Mouse (Mus musculus): ENCODE results near the gene Bicdl1. TPM values are rescaled to one million over a fixed set of nuclear protein-coding genes. Genes with fewer than 3 reads are reported as not detected.

The Bicdl1 gene
- polyA plus RNA-seq, 1 experiment from 2014 or later: 9.2 TPM

- Histone ChIP-seq H3K36me3 (ENCODE audit: control insufficient read depth, insufficient read depth) (no peaks in the 10 kb centered on the region), H3K27ac (ENCODE audit: low read length) (peak overlapping the region; percentile 73), H3K9ac (ENCODE audit: low read length) (peak overlapping the region; percentile 76), H3K9me3 (replicated peaks; ENCODE audit: control insufficient read depth, low read length) (no peaks in the 10 kb centered on the region), H3K4me2 (ENCODE audit: low read depth, low read length) (peak overlapping the region; percentile 73), H3K27me3 (ENCODE audit: control insufficient read depth, insufficient read depth, low read length) (no peaks in the 10 kb centered on the region), H3K4me3 (ENCODE audit: low read length) (peak overlapping the region; percentile 60), H3K4me1 (ENCODE audit: control insufficient read depth, insufficient read depth, low read length) (peaks cover 7% of the 10 kb centered on the region)
- 2% methylated on average over 35 of the region's 35 CpGs for WGBS
- ATAC-seq (replicated peaks; ENCODE audit: extremely low read depth, insufficient read depth, low FRiP score): peak; percentile 100
Measured at GRCm38 (mm10) chr5:115652681-115653575, 78.5 kb downstream of the Bicdl1 start.

DNA sequence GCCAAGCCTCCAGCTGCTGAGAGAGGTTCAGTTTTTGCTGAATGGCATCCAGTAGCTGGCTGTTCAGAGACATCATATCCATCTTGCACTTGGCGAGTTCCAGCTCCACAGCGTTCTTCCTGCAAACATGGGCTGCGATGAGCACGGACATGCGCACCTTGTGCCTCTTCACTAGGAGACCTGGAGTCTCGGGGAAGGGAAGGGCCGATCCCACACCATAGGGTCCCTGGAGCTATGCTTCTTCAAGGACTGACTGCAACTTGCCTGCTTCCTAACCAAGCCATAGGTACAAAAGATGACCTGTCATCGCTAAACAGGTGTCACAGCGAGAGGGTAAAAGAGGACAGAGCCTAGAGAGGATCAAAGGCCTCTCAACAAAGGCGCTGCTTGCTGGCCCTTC is 79.6 kb downstream of the Bicdl1 start:
- H3K27me3 ChIP-seq (ENCODE audit: control insufficient read depth, insufficient read depth, low read length): no peaks in the 10 kb centered on the region
- no peak for ATAC-seq (replicated peaks; ENCODE audit: extremely low read depth, insufficient read depth, low FRiP score)
- H3K27ac ChIP-seq (ENCODE audit: low read length): no peak overlapping the region
- no peak overlapping the region for H3K4me3 ChIP-seq (ENCODE audit: low read length)
- peaks cover 7% of the 10 kb centered on the region for H3K4me1 ChIP-seq (ENCODE audit: control insufficient read depth, insufficient read depth, low read length)
- 81% methylated on average over 10 of the region's 10 CpGs for WGBS
- H3K9ac ChIP-seq (ENCODE audit: low read length): peak overlapping the region; percentile 76; the same call in 1 of the 2 replicates
- no peaks in the 10 kb centered on the region for H3K9me3 ChIP-seq (replicated peaks; ENCODE audit: control insufficient read depth, low read length)
- H3K36me3 ChIP-seq (ENCODE audit: control insufficient read depth, insufficient read depth): peaks cover 3% of the 10 kb centered on the region; the same call in 1 of the 2 replicates
- H3K4me2 ChIP-seq (ENCODE audit: low read depth, low read length): peak overlapping the region; percentile 73; the same call in 1 of the 2 replicates

DNA sequence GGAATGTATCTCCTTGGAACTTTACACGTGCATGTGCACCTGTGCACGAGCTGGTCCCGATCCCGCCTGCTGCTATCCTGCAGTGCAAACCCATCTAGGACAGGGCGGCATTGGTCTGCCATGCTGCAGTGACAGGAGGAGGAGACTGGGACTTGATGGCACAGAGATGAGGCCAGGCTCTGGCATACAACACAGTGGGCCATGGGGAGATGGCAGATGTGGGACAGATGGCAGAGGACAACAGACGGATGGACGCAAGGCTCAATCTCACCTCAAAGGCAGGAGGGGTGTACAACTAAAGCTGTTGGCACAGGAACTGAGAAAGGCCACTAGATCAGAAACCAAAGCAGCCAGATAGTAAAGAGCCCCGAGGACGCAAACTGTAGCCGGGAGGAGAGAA is 80.5 kb downstream of the Bicdl1 start:
- no peak for ATAC-seq (replicated peaks; ENCODE audit: extremely low read depth, insufficient read depth, low FRiP score)
- WGBS: 87% methylated on average over 10 of the region's 10 CpGs
- Histone ChIP-seq H3K9ac (ENCODE audit: low read length) (no peak overlapping the region), H3K4me3 (ENCODE audit: low read length) (no peak overlapping the region), H3K4me2 (ENCODE audit: low read depth, low read length) (no peak overlapping the region), H3K4me1 (ENCODE audit: control insufficient read depth, insufficient read depth, low read length) (peaks cover 7% of the 10 kb centered on the region), H3K36me3 (ENCODE audit: control insufficient read depth, insufficient read depth) (peaks cover 12% of the 10 kb centered on the region), H3K27me3 (ENCODE audit: control insufficient read depth, insufficient read depth, low read length) (no peaks in the 10 kb centered on the region), H3K9me3 (replicated peaks; ENCODE audit: control insufficient read depth, low read length) (no peaks in the 10 kb centered on the region), H3K27ac (ENCODE audit: low read length) (no peak overlapping the region)

DNA sequence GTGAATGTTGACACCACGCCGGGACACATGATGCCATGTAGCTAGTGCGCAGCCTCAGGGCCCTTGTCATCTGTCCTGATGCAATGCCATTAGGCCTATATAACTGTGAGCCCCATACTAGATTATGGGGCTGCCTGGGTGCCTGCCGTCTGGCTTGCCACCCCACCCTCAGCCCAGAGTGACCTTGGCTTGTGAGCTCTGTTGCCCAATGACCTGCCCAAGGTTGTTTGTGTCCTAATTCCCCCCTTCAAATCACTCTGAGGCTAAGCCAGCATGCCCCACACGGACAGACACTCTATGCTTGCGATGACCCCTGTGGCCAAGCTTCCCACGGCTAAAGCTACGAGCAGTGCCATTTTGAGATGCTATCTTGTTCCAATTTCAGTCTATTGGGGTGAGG is 81.7 kb downstream of the Bicdl1 start:
- ATAC-seq (replicated peaks; ENCODE audit: extremely low read depth, insufficient read depth, low FRiP score): no peak
- Histone ChIP-seq H3K4me3 (ENCODE audit: low read length) (no peak overlapping the region), H3K27me3 (ENCODE audit: control insufficient read depth, insufficient read depth, low read length) (no peaks in the 10 kb centered on the region), H3K9me3 (replicated peaks; ENCODE audit: control insufficient read depth, low read length) (no peaks in the 10 kb centered on the region), H3K9ac (ENCODE audit: low read length) (no peak overlapping the region), H3K27ac (ENCODE audit: low read length) (no peak overlapping the region), H3K36me3 (ENCODE audit: control insufficient read depth, insufficient read depth) (peaks cover 21% of the 10 kb centered on the region), H3K4me2 (ENCODE audit: low read depth, low read length) (no peak overlapping the region), H3K4me1 (ENCODE audit: control insufficient read depth, insufficient read depth, low read length) (peaks cover 7% of the 10 kb centered on the region)
- WGBS: 85% methylated on average over 8 of the region's 8 CpGs

DNA sequence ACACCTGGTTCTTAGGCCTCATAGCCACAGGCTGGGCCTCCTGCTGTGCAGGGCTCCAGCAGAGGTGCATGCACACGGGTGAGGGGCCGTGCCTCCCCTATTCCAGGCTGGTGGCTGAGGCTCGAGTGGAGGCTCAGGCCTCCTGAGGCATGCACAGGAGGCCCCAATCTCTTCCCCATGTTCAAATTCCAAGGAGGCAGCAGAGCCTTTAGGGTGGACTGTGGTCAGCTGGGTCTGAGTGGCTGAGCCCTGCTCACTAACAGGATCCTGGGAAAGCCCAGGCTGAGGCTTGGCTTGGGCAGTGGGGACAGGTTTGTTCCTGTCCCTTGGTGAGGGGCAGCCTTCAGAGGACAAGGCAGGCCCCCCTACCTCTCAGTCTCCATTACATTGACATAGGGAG is 82.5 kb downstream of the Bicdl1 start:
- H3K9me3 ChIP-seq (replicated peaks; ENCODE audit: control insufficient read depth, low read length): no peaks in the 10 kb centered on the region
- no peak overlapping the region for H3K9ac ChIP-seq (ENCODE audit: low read length)
- 61% methylated on average over 3 of the region's 3 CpGs for WGBS
- H3K27me3 ChIP-seq (ENCODE audit: control insufficient read depth, insufficient read depth, low read length): no peaks in the 10 kb centered on the region
- peaks cover 22% of the 10 kb centered on the region for H3K36me3 ChIP-seq (ENCODE audit: control insufficient read depth, insufficient read depth)
- no peak for ATAC-seq (replicated peaks; ENCODE audit: extremely low read depth, insufficient read depth, low FRiP score)
- H3K4me1 ChIP-seq (ENCODE audit: control insufficient read depth, insufficient read depth, low read length): peaks cover 7% of the 10 kb centered on the region
- no peak overlapping the region for H3K4me3 ChIP-seq (ENCODE audit: low read length)
- H3K4me2 ChIP-seq (ENCODE audit: low read depth, low read length): no peak overlapping the region
- H3K27ac ChIP-seq (ENCODE audit: low read length): no peak overlapping the region

DNA sequence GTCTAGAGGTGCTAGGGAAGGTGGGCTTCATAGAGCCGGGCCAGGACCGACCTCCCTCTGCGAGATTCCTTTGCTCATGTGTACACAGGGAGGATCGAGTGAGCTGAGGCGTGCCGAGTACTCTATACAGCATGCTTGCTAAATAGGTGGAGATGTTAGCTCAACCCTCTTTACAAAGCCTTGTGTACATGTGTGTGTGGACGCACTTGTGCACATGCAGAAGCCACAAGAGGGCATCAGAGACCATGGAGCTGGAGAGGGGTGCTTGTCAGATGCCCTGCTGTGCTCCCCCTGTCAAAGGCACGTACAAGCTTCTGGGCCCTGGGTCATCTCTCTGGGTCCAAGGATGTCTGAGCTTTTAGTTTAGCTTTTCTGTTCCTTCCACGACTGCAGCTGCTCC is 87.2 kb downstream of the Bicdl1 start:
- Histone ChIP-seq H3K27me3 (ENCODE audit: control insufficient read depth, insufficient read depth, low read length) (no peaks in the 10 kb centered on the region), H3K9me3 (replicated peaks; ENCODE audit: control insufficient read depth, low read length) (no peaks in the 10 kb centered on the region), H3K36me3 (ENCODE audit: control insufficient read depth, insufficient read depth) (peaks cover 28% of the 10 kb centered on the region), H3K4me1 (ENCODE audit: control insufficient read depth, insufficient read depth, low read length) (no peaks in the 10 kb centered on the region), H3K4me2 (ENCODE audit: low read depth, low read length) (no peak overlapping the region), H3K9ac (ENCODE audit: low read length) (no peak overlapping the region), H3K4me3 (ENCODE audit: low read length) (no peak overlapping the region), H3K27ac (ENCODE audit: low read length) (no peak overlapping the region)
- ATAC-seq (replicated peaks; ENCODE audit: extremely low read depth, insufficient read depth, low FRiP score): no peak
- WGBS: 83% methylated on average over 9 of the region's 9 CpGs

DNA sequence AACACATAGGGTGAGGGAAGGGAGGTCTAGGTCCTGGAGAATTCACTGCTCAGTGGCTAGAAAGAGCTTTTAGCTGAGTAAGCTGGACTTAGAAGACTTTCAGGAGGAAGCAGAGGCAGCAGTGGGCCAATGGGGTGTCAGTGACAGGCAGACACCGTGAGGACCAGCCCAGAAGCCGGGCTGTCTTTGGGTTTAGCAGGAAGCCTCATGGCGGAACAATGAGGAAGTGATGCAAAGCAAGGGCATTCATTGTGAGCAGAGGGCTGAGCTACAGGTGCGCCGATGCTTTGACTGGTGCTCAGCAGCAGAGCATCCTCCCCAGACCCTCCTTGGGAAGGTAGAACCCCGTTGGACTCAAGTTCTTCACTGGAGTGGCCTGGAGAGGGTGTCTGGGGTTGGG is 95.9 kb downstream of the Bicdl1 start:
- no peaks in the 10 kb centered on the region for H3K9me3 ChIP-seq (replicated peaks; ENCODE audit: control insufficient read depth, low read length)
- no peaks in the 10 kb centered on the region for H3K27me3 ChIP-seq (ENCODE audit: control insufficient read depth, insufficient read depth, low read length)
- no peak overlapping the region for H3K4me3 ChIP-seq (ENCODE audit: low read length)
- ATAC-seq (replicated peaks; ENCODE audit: extremely low read depth, insufficient read depth, low FRiP score): no peak
- H3K4me1 ChIP-seq (ENCODE audit: control insufficient read depth, insufficient read depth, low read length): peaks cover 26% of the 10 kb centered on the region
- peaks cover 10% of the 10 kb centered on the region for H3K36me3 ChIP-seq (ENCODE audit: control insufficient read depth, insufficient read depth)
- H3K27ac ChIP-seq (ENCODE audit: low read length): no peak overlapping the region
- 57% methylated on average over 6 of the region's 6 CpGs for WGBS
- no peak overlapping the region for H3K9ac ChIP-seq (ENCODE audit: low read length)
- H3K4me2 ChIP-seq (ENCODE audit: low read depth, low read length): no peak overlapping the region

DNA sequence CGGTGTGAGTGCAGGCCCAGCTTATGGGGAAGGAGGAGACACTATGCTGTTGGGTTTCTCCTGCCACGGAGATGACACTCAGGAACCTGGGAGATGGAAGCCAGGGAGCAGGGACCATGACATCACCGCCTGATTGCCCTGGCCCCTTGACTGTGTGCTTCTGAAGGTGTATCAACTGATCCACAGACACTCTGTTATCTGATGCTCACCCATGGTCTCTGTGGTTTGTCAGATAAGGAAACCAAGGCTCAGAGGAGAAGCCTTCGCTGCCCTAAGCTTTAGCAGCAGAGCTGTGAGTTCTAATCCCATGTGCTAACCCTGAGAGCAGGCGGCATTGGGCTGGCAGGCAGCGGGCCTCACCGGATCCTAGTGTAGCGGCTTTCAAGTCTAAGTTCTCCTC is 97.4 kb downstream of the Bicdl1 start:
- Histone ChIP-seq H3K9ac (ENCODE audit: low read length) (no peak overlapping the region), H3K27ac (ENCODE audit: low read length) (no peak overlapping the region), H3K27me3 (ENCODE audit: control insufficient read depth, insufficient read depth, low read length) (no peaks in the 10 kb centered on the region), H3K9me3 (replicated peaks; ENCODE audit: control insufficient read depth, low read length) (no peaks in the 10 kb centered on the region), H3K4me1 (ENCODE audit: control insufficient read depth, insufficient read depth, low read length) (peaks cover 26% of the 10 kb centered on the region), H3K36me3 (ENCODE audit: control insufficient read depth, insufficient read depth) (peaks cover 7% of the 10 kb centered on the region), H3K4me2 (ENCODE audit: low read depth, low read length) (no peak overlapping the region), H3K4me3 (ENCODE audit: low read length) (no peak overlapping the region)
- no peak for ATAC-seq (replicated peaks; ENCODE audit: extremely low read depth, insufficient read depth, low FRiP score)
- 83% methylated on average over 8 of the region's 8 CpGs for WGBS

DNA sequence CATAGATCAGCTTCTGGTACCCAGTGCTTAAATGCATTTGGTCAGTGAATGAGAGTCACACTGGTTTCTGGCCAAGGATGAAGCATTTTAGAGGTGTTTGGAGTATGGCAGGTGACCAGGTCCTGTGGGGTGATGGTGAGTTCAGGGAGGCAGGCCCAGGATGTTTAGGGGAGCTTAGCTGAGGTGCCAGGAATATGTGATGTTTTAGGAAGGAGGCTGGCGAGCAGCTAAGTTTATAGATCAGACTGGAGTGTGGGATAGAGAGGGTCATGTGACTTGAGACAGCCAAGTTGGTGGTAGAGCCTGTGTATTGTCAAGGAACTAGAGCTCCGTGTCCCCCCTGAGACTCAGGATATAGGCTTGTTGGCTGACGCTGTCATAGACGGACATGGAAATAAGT is 98.4 kb downstream of the Bicdl1 start:
- Histone ChIP-seq H3K27ac (ENCODE audit: low read length) (0 out of 2 replicates have a peak overlapping the region, but pooled peaks have one; percentile 27), H3K4me2 (ENCODE audit: low read depth, low read length) (peak overlapping the region; percentile 73), H3K9me3 (replicated peaks; ENCODE audit: control insufficient read depth, low read length) (no peaks in the 10 kb centered on the region), H3K4me3 (ENCODE audit: low read length) (peak overlapping the region; percentile 94), H3K9ac (ENCODE audit: low read length) (peak overlapping the region; percentile 93), H3K27me3 (ENCODE audit: control insufficient read depth, insufficient read depth, low read length) (no peaks in the 10 kb centered on the region), H3K4me1 (ENCODE audit: control insufficient read depth, insufficient read depth, low read length) (peaks cover 26% of the 10 kb centered on the region), H3K36me3 (ENCODE audit: control insufficient read depth, insufficient read depth) (no peaks in the 10 kb centered on the region)
- 30% methylated on average over 4 of the region's 4 CpGs for WGBS
- no peak for ATAC-seq (replicated peaks; ENCODE audit: extremely low read depth, insufficient read depth, low FRiP score)

Data from heart, embryonic 16.5 days (tissue).